Mouse (Mus musculus): ENCODE results near the gene Tyw3. TPM values are rescaled to one million over a fixed set of nuclear protein-coding genes. Genes with fewer than 3 reads are reported as not detected.

The Tyw3 gene
- polyA plus RNA-seq, 1 experiment, result 2.9 TPM

DNA sequence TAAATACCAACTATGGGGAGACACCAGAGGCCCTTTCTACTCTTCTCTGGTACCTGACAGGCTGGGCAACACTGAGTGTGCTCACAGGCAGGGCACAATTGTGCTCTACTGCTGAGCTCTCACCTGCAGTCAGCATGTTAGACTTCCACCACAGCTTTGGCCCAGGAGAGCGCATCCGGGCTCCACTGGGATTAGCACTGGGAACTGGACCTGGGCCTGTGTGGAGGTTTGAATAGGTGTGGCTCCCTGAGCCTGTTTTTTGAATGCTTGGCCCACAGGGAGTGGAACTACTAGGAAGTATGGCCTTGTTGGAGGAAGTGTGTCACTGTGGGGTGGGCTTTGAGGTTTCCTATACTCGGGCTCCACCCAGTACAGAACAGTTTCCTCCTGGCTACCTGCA, 5.3 kb downstream of the Tyw3 start:
- Histone ChIP-seq H3K36me3 (ENCODE audit: control insufficient read depth, insufficient read depth, low read length) (no peaks in the 10 kb centered on the region), H3K27ac (ENCODE audit: control insufficient read depth, insufficient read depth, low read depth, low read length) (no peak overlapping the region), H3K4me3 (ENCODE audit: control insufficient read depth, low read depth, low read length) (no peak overlapping the region), H3K27me3 (ENCODE audit: control insufficient read depth, insufficient read depth, low read length) (no peaks in the 10 kb centered on the region), H3K4me1 (ENCODE audit: control insufficient read depth, insufficient read depth, low read length) (no peaks in the 10 kb centered on the region)
- TF ChIP-seq CTCF (IDR thresholded peaks at IDR 0.05; ENCODE audit: control insufficient read depth, insufficient read depth, insufficient replicate concordance, low read depth, low read length), result no peak
- no peak for TF ChIP-seq POLR2A (IDR thresholded peaks at IDR 0.05; ENCODE audit: control insufficient read depth, low read depth, low read length)

DNA sequence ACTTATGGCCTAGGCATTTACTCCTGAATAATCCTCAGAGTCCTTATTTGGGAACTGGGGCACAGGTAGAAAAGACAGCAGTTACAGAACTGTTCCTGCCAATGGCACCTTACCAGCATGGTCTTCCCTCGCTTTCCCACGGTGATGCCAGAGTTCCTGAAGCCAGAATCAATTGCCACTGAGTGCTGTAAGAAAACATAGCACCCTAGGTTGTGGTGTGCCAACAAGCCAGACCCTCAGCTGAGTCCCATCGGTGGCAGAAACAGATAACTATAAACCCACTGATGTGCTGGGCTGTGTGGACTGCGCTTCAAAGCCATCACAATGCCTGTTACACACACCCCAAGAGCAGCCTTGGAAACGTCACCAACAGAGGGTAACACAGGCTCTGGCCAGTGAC, 5.9 kb downstream of the Tyw3 start:
- no peak overlapping the region for H3K27ac ChIP-seq (ENCODE audit: control insufficient read depth, insufficient read depth, low read depth, low read length)
- no peaks in the 10 kb centered on the region for H3K36me3 ChIP-seq (ENCODE audit: control insufficient read depth, insufficient read depth, low read length)
- H3K27me3 ChIP-seq (ENCODE audit: control insufficient read depth, insufficient read depth, low read length), result no peaks in the 10 kb centered on the region
- H3K4me1 ChIP-seq (ENCODE audit: control insufficient read depth, insufficient read depth, low read length), result no peaks in the 10 kb centered on the region
- H3K4me3 ChIP-seq (ENCODE audit: control insufficient read depth, low read depth, low read length), result no peak overlapping the region
- TF ChIP-seq CTCF (IDR thresholded peaks at IDR 0.05; ENCODE audit: control insufficient read depth, insufficient read depth, insufficient replicate concordance, low read depth, low read length), result no peak
- no peak for TF ChIP-seq POLR2A (IDR thresholded peaks at IDR 0.05; ENCODE audit: control insufficient read depth, low read depth, low read length)

DNA sequence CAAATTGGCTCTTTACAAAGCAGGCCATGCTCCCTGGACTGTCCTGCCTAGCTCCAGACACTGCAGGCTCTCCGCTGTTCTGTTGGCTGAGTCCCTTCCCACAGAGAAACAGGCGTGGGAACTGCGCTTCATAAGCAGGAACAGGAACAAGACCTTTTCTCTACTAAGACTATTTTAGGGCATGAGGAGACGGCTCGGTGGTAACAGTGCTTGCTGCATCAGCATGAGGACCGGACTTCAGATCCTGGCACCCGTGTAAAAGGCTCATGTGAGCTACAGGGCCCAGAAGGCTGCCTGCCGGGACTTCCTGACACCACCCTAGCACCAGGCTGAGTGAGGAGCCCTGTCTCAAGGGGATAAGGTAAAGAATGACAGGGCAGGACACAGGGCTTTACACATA, 12.6 kb downstream of the Tyw3 start:
- H3K27ac ChIP-seq (ENCODE audit: control insufficient read depth, insufficient read depth, low read depth, low read length), result no peak overlapping the region
- no peaks in the 10 kb centered on the region for H3K4me1 ChIP-seq (ENCODE audit: control insufficient read depth, insufficient read depth, low read length)
- no peak for TF ChIP-seq POLR2A (IDR thresholded peaks at IDR 0.05; ENCODE audit: control insufficient read depth, low read depth, low read length)
- TF ChIP-seq CTCF (IDR thresholded peaks at IDR 0.05; ENCODE audit: control insufficient read depth, insufficient read depth, insufficient replicate concordance, low read depth, low read length), result no peak
- no peaks in the 10 kb centered on the region for H3K27me3 ChIP-seq (ENCODE audit: control insufficient read depth, insufficient read depth, low read length)
- no peak overlapping the region for H3K4me3 ChIP-seq (ENCODE audit: control insufficient read depth, low read depth, low read length)
- H3K36me3 ChIP-seq (ENCODE audit: control insufficient read depth, insufficient read depth, low read length), result no peaks in the 10 kb centered on the region

DNA sequence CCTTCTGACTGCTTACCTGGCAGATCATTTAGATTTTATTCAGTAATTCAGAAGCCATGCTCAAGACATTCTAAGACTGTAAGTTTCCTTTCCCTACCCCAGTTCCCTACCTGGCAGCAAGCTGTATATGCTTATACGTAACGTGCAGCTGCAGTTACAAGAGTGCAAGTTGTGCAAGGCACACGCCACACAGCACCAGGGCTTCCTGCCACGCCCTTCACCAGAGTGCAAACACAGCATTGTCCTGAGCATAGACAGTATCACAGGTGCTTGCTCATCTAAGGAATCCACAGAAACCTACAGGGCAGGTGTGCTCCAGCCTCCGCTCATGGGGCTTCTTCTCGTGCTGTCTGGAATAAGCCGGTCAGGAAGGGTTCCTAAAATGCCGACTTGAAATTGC, 19.0 kb downstream of the Tyw3 start:
- Histone ChIP-seq H3K4me1 (ENCODE audit: control insufficient read depth, insufficient read depth, low read length) (no peaks in the 10 kb centered on the region), H3K36me3 (ENCODE audit: control insufficient read depth, insufficient read depth, low read length) (no peaks in the 10 kb centered on the region), H3K27me3 (ENCODE audit: control insufficient read depth, insufficient read depth, low read length) (no peaks in the 10 kb centered on the region), H3K27ac (ENCODE audit: control insufficient read depth, insufficient read depth, low read depth, low read length) (no peak overlapping the region), H3K4me3 (ENCODE audit: control insufficient read depth, low read depth, low read length) (no peak overlapping the region)
- TF ChIP-seq POLR2A (IDR thresholded peaks at IDR 0.05; ENCODE audit: control insufficient read depth, low read depth, low read length) (no peak), CTCF (IDR thresholded peaks at IDR 0.05; ENCODE audit: control insufficient read depth, insufficient read depth, insufficient replicate concordance, low read depth, low read length) (no peak)

DNA sequence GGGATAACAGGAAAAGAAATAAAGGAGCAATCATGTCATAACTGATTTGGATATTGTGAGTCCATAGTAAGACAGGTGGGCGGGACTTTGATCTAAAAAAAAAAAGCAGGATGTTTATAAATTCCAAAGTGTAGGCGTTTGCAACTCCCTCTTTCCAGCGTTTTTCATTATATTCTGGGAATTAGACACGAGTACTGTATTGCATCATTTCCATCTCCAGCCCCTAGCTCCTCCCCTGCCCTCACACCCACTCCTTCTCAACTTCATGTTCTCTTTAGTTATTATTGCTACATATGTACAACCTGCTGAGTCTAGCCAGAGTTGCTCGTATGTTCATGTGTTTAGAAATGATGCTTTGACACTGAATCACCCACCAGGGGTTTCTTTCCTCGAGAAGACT, 23.2 kb downstream of the Tyw3 start:
- no peaks in the 10 kb centered on the region for H3K4me1 ChIP-seq (ENCODE audit: control insufficient read depth, insufficient read depth, low read length)
- H3K4me3 ChIP-seq (ENCODE audit: control insufficient read depth, low read depth, low read length), result no peak overlapping the region
- no peak overlapping the region for H3K27ac ChIP-seq (ENCODE audit: control insufficient read depth, insufficient read depth, low read depth, low read length)
- H3K36me3 ChIP-seq (ENCODE audit: control insufficient read depth, insufficient read depth, low read length), result no peaks in the 10 kb centered on the region
- H3K27me3 ChIP-seq (ENCODE audit: control insufficient read depth, insufficient read depth, low read length), result no peaks in the 10 kb centered on the region
- TF ChIP-seq CTCF (IDR thresholded peaks at IDR 0.05; ENCODE audit: control insufficient read depth, insufficient read depth, insufficient replicate concordance, low read depth, low read length), result no peak
- no peak for TF ChIP-seq POLR2A (IDR thresholded peaks at IDR 0.05; ENCODE audit: control insufficient read depth, low read depth, low read length)

DNA sequence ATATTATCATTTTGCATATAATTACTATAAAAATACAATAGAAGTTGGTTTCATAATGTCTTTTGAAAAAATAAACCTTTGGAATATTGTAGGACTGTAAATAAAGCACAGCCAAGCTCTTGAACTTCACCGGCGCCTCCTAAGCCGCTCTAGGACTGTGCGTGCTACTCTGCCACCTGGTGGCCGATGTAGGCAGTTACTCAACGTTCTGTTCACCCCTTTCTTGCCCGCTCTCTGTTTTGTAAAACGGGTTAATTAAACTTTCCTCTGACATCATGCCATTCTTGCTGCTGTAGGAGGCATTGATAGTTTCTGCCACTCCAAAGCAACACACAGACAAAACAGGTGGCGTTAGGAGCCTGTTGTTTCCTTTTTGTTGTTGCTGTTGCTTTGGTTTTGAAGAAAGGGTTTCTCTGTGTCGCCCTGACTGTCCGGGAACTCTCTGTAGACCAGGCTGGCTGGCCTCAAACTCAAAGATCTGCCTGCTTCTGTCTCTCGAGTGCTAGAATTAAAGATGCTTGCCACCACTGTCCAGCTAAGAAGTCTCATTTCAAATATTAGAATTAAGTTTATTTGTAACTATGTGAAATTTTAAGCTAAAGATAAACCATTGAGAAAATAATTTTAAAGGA, 24.4 kb downstream of the Tyw3 start:
- no peaks in the 10 kb centered on the region for H3K27me3 ChIP-seq (ENCODE audit: control insufficient read depth, insufficient read depth, low read length)
- no peaks in the 10 kb centered on the region for H3K4me1 ChIP-seq (ENCODE audit: control insufficient read depth, insufficient read depth, low read length)
- no peak overlapping the region for H3K27ac ChIP-seq (ENCODE audit: control insufficient read depth, insufficient read depth, low read depth, low read length)
- no peak overlapping the region for H3K4me3 ChIP-seq (ENCODE audit: control insufficient read depth, low read depth, low read length)
- no peaks in the 10 kb centered on the region for H3K36me3 ChIP-seq (ENCODE audit: control insufficient read depth, insufficient read depth, low read length)
- peak; percentile 88 for TF ChIP-seq CTCF (IDR thresholded peaks at IDR 0.05; ENCODE audit: control insufficient read depth, insufficient read depth, insufficient replicate concordance, low read depth, low read length)
- TF ChIP-seq POLR2A (IDR thresholded peaks at IDR 0.05; ENCODE audit: control insufficient read depth, low read depth, low read length), result no peak

DNA sequence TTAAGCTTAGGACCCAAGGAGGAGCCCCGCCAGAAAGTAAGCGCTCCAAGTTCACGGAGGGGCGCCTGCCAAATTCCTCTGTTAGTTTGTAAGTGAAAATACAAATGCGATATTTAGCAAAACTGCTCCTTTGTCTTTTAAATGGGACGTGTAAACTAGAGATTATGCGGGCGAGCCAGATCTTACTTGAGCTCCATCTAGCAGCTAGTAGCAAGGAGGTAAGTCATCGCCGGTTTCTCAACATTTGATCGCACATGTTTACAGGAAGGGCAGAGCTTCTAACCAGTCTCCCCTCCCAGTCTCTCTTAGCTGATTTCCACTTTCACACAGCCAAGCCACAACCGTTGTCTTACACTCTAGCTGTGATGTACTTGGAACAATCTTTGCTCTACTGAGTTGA, 26.1 kb downstream of the Tyw3 start:
- TF ChIP-seq POLR2A (IDR thresholded peaks at IDR 0.05; ENCODE audit: control insufficient read depth, low read depth, low read length) (no peak), CTCF (IDR thresholded peaks at IDR 0.05; ENCODE audit: control insufficient read depth, insufficient read depth, insufficient replicate concordance, low read depth, low read length) (no peak)
- Histone ChIP-seq H3K27ac (ENCODE audit: control insufficient read depth, insufficient read depth, low read depth, low read length) (no peak overlapping the region), H3K4me3 (ENCODE audit: control insufficient read depth, low read depth, low read length) (no peak overlapping the region), H3K27me3 (ENCODE audit: control insufficient read depth, insufficient read depth, low read length) (no peaks in the 10 kb centered on the region), H3K4me1 (ENCODE audit: control insufficient read depth, insufficient read depth, low read length) (no peaks in the 10 kb centered on the region), H3K36me3 (ENCODE audit: control insufficient read depth, insufficient read depth, low read length) (no peaks in the 10 kb centered on the region)
